Mouse (Mus musculus) monocyte, adult 2 months (primary cell): ENCODE measurements around the gene Cryl1.

Experiments used
- DNase-seq, 2 experiments: peaks; one replicate each; pipeline ENCODE4 v3.0.0; 2022; ENCODE audit warnings: low spot score in 2 of 2, low read depth in 1 of 2

The Cryl1 gene

DNA sequence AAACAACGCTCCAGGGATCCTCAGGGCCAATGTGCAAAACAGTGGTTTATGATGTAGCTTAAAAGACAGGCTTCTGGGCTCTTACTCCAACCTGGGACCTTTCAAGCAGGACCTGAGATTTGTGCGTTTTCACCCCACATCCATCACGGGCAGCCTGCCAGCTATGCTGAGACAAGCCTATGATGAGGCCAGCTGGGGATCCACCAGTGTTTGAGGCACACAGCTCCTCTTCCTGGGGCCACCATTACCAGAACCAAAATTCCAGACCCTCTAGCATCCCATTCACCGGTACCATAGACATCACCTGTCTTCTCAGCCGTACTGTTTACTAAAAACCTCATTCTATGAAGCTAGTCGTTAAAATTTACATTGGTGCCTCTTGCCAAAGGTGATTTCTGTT is 151.8 kb downstream of the Cryl1 start:
- no peak for DNase-seq

DNA sequence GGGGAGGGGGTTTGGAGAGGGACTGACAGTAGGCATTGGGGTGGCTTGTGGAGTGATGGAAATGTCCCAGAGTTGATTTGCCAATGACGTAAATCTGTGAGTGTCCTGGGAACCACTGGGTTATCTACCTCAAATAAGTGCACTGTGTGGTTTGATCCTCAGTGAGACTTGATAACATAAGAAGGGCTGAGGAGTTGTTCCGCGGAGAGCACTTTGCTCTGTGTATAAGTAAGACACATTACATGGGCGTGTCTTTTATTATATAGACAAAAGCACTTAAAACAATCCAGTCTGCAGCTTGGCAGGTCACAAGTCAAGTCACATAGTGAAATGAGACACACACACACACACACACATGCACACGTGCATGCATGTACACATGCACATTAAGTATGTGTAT is 155.4 kb downstream of the Cryl1 start:
- no peak for DNase-seq

DNA sequence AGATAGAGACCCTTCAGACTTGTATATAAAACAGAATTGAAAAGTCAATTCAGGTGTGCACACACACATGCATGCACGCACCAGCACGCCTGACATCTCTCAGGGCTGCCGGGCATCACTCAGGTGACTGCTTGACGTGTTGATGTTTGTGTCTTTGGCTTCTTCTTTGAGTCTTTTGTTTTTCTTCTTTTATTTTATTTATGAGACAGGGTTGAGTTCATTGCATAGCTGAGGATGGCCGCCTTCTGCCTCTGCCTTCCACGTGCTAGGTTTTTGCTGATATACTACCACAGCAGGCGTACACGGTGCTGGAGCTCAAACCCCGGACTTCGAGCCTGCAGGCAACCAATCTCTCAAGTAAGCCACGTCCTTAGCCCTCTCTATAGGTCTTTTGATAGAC is 163.1 kb downstream of the Cryl1 start:
- no peak for DNase-seq

DNA sequence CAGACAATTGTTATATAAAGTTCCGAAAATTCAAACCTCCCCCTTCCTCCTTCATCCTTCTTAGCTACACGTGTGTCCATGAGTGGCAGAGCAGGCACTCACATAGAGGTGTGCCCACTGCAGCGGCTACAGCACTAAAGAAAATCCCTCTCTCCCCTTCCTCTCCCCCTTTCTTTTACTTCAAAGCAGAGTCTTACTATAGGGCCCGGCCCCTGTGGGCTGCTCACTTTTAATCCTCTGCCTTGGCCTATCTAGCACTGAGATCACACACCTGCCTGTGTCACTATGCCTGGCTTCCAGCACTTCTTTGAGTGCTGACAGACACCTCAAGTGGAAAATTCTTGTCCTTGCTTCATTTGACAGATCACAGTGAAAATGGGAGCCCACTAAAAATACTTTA is 163.6 kb downstream of the Cryl1 start:
- DNase-seq: no peak

DNA sequence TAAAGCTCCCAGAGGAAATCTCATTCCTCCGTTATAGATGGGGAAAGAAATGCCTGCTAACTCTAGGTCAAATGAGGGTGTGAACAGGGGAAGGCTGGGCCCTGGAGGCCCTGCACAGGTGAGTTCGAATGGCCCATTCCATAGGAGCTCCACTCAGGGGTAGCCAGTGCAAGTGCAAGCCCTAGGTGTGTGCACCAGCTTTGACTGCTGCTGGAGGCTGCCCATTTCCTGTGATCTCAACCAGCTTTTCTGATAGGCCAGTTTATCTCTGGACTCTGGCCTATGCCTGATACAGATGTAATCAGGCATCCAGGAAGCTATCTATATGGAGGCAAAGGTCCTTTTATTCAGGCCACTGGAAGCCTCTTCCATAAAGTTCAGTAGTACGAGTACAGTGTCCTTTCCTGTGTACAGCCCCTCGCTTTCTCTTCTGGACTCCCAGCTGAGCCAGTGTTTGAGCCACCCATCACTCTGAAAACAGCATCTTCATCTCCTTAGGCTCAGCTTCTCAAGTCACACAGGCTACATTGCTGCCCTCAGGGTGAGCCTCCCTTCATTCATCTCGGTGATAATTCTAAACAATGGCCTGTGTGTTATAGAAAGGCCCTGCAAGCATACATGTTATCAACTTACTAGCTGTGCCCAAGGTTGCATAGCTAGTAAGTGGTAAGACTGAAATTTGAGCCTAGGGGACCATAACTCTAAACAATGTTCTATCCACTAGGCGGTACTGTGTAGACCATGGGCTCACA is 167.9 kb downstream of the Cryl1 start:
- no peak for DNase-seq
